Mouse (Mus musculus): ENCODE measurements at regions not wholly inside any gene's neighbourhood (a gene's known extent, or its start where the extent isn't known, plus 50 kb on each side); places are given as distances from the start of the nearest gene placed in this dataset.

- TF ChIP-seq EP300 (optimal IDR thresholded peaks at IDR 0.05) (no peak), CTCF (IDR thresholded peaks at IDR 0.05; ENCODE audit: low read depth) (no peak)
Measured at GRCm38 (mm10) chr15:45646256-45646655, 5512.1 kb downstream of the 9330182O14Rik start.

Data from stomach, postnatal 0 days (tissue).